Mouse (Mus musculus) testis, postnatal 14 days (tissue): ENCODE results near the gene Abhd12.
"Not testable (repeated sequence)": the region's sequence is repeated elsewhere in the genome, so short reads cannot be mapped to it uniquely, and the experiment has no call there.

Experiments
- DNase-seq: peaks from one replicate; pipeline ENCODE4 v3.0.0; 2021; ENCODE audit warnings: low spot score

The Abhd12 gene

GRCm38 (mm10) chr2:150909429-150910039 is 5.0 kb upstream of the Abhd12 start:
- DNase-seq: peak; percentile 92

DNA sequence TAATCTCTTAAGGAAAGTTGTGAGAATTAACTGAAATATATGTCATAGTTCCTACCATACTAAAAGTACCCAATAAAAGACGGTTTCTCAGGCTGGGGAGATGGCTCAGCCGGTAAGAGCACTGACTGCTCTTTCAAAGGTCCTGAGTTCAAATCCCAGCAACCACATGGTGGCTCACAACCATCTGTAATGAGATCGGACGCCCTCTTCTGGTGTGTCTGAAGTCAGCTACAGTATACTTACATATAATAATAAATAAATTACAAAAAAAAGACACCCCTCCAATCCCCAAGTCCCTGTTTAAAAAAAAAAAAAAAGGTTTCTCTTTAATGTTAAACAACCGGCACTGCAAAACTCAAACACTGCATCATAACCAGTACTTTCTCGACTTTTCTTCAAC is 4.3 kb upstream of the Abhd12 start:
- not testable (repeated sequence) for DNase-seq

DNA sequence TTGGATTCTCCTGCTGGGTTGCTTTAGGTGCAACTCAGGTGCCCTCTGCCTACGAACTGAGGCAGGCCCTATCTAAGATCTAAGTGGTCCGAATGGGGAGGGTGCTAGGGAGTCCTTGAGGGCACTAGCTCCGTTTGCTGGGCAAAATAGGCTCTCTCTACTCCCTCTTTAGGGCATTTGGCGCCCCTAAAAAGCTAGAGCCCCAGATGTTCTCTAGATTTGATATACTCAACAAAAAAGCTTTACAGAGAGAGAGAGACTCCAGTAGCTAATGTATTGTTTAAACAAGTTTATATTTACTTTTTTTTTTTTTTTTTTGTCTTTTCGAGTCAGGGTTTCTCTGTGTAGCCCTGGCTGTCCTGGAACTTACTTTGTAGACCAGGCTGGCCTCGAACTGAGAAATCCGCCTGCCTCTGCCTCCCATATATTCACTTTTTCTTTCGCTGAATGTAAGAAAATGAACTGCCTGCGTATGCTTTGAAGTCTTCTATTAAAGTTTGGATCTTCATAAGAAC is 452 bp upstream of the Abhd12 start, which contains the start of gene Gins1:
Gene Gins1 (plus strand): TSS at position 465 of the 515 bp plus-strand sequence.
- DNase-seq: no peak

- DNase-seq: no peak
Measured at GRCm38 (mm10) chr2:150902347-150902746, 2.2 kb downstream of the Abhd12 start.

- DNase-seq: no peak
Measured at GRCm38 (mm10) chr2:150900341-150900740, 4.2 kb downstream of the Abhd12 start.

- no peak for DNase-seq
Measured at GRCm38 (mm10) chr2:150895691-150896252, 8.8 kb downstream of the Abhd12 start.

DNA sequence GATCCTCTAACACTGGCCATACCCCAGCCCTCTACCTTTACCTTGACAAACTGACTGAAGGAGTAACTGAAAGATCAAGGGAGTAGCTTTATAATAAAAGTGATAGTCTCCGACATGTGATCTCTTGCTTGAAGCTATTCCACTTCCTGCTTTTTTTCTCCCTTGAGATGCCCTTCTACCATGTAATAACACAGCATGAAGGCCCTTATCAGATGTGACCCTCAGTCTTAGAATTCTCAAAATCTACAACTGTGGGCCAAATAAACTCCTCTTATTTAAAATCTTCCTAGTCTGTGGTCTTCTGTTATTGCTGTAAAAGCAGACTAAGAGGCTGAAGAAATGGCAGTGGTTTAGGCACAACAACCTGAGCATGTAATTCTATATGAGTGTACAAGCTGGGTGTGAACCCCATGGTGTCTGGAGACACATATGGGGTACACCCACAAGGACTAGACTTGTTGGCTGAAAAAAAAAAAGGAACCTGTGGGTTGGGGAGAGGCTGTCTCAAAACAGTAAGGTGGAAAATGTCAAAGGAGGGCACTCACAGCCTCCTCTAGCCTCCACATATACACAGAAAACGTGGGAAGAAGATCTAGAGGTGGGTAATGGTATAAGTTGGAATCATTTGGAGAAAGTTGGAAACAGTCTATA is 9.8 kb downstream of the Abhd12 start:
- DNase-seq: no peak

- no peak for DNase-seq
Measured at GRCm38 (mm10) chr2:150887370-150887769, 17.2 kb downstream of the Abhd12 start.

GRCm38 (mm10) chr2:150886315-150886714 is 18.2 kb downstream of the Abhd12 start:
- DNase-seq: no peak

GRCm38 (mm10) chr2:150885814-150886213 is 18.7 kb downstream of the Abhd12 start:
- DNase-seq: no peak

- DNase-seq: no peak
Measured at GRCm38 (mm10) chr2:150884779-150885110, 19.8 kb downstream of the Abhd12 start.

DNA sequence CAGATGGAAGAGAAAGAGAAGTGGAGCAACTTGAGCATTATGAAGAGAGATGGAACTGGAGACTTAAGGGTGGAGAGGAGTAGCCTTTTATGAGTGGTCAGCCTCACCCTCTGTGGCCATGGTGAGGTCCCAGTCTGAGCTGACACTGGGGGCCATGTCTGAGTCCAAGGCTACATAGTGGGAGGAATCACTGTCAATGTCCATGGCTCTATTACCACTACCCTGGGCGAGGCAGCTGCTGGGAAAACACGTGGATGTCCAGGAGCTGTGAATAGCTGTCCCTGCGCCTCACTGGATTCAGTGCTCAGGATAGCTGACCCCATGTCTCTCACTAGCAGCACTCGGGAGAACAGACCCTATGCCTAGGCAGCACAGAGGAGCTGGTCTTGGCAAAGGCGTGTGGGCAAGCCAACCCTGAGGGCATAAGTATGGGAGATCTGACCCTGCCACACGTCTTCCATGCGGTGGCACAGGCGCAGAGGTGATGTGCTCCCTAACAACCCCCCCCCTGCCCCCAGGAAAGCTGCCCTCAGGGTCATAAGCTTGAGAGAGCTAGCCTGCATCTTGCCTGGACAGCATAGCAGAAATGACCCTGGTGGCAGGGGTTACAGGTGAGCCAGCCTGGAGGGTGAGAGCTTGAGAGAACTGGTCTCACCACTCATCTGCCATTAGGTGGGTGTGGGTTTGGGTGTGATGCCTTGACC is 20.3 kb downstream of the Abhd12 start:
- no peak for DNase-seq

DNA sequence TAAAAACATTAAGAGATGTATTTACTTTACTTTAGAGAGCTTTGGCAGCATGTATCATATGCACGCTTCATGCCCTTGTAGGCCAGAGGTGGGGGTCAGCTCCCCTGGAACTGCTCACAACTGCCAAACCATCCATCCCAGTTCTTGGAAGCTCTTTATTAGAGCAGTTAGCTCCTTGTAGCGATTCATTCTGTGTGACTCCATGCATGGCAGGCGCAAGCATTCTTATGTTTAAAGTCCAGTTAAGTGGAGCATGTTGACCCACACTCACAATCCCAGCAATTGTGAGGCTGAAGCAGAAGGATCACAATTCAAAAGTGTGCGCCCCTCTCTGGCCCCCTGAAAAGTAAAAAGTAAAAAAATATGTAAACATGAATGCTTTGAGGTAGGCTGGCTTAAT is 27.0 kb downstream of the Abhd12 start:
- no peak for DNase-seq

GRCm38 (mm10) chr2:150875226-150875625 is 29.3 kb downstream of the Abhd12 start:
- DNase-seq: no peak

- DNase-seq: no peak
Measured at GRCm38 (mm10) chr2:150874508-150874907, 30.0 kb downstream of the Abhd12 start.

- no peak for DNase-seq
Measured at GRCm38 (mm10) chr2:150869446-150869845, 35.1 kb downstream of the Abhd12 start.

- no peak for DNase-seq
Measured at GRCm38 (mm10) chr2:150867021-150867420, 37.5 kb downstream of the Abhd12 start.

- DNase-seq: no peak
Measured at GRCm38 (mm10) chr2:150861128-150861527, 43.4 kb downstream of the Abhd12 start.

GRCm38 (mm10) chr2:150859709-150860470 is 44.7 kb downstream of the Abhd12 start:
- no peak for DNase-seq

- no peak for DNase-seq
Measured at GRCm38 (mm10) chr2:150858724-150859487, 45.6 kb downstream of the Abhd12 start.

GRCm38 (mm10) chr2:150855186-150855585 is 49.4 kb downstream of the Abhd12 start:
- DNase-seq: no peak
